ENCODE assay signal across 8 mouse cellular contexts in genomic region chr1:43694851-43695545, GRCm38 (mm10). TPM values are rescaled to one million over a fixed set of nuclear protein-coding genes. Genes with fewer than 3 reads are reported as not detected.
A peak's percentile ranks its signal among the peaks of the same experiment; 100 is the strongest.
DNase-seq lines count a peak whose midpoint lies in the region; ATAC-seq and TF ChIP-seq lines count a peak whose summit lies in the region.

No protein-coding gene starts in this region.

- no peak overlapping the region for H3K27ac ChIP-seq in cerebellum, adult 2 months (ENCODE audit: insufficient read depth, low read length)
- H3K27ac ChIP-seq in hindbrain, embryonic 13.5 days = peak overlapping the region; percentile 79
- H3K27ac ChIP-seq in stomach, postnatal 0 days (replicated peaks) = 0 out of 2 replicates have a peak overlapping the region, but pooled peaks have one; percentile 14

- peak; percentile 60 for DNase-seq in NIH3T3 (ENCODE audit: low read depth)
- peak; percentile 87 to 89 for DNase-seq in cerebellum, adult 2 months
- DNase-seq in gastrocnemius, adult 18-20 months (ENCODE audit: low spot score) = peak; percentile 87
- DNase-seq in layer of hippocampus, postnatal 14 days (ENCODE audit: low spot score in 2 of 2) = peak; percentile 84 to 95
- DNase-seq in lung, postnatal 4 days = peak; percentile 69 to 88
- DNase-seq in stomach, postnatal 0 days (ENCODE audit: low spot score) = peak; percentile 45

- no peak for TF ChIP-seq EP300 in stomach, postnatal 0 days (optimal IDR thresholded peaks at IDR 0.05)

- no peaks in the 10 kb centered on the region for H3K9me3 ChIP-seq in hindbrain, embryonic 13.5 days
- no peaks in the 10 kb centered on the region for H3K9me3 ChIP-seq in stomach, postnatal 0 days (ENCODE audit: control insufficient read depth, low read length)

- no peaks in the 10 kb centered on the region for H3K27me3 ChIP-seq in cerebellum, adult 2 months (ENCODE audit: control insufficient read depth, insufficient read depth, low read length)
- no peaks in the 10 kb centered on the region for H3K27me3 ChIP-seq in hindbrain, embryonic 13.5 days
- H3K27me3 ChIP-seq in stomach, postnatal 0 days (ENCODE audit: control insufficient read depth, insufficient read depth, low read length) = no peaks in the 10 kb centered on the region

- TF ChIP-seq POLR2A in cerebellum, adult 2 months (IDR thresholded peaks at IDR 0.05; ENCODE audit: borderline replicate concordance, insufficient read depth, low read length) = no peak

- peak; percentile 90 for ATAC-seq in hindbrain, embryonic 13.5 days (ENCODE audit: low FRiP score)
- peak; percentile 47; the same call in 1 of the 2 replicates for ATAC-seq in stomach, postnatal 0 days (ENCODE audit: low FRiP score, low TSS enrichment)
- ATAC-seq in monocyte, adult 5-6 weeks (replicated peaks; ENCODE audit: insufficient number of reproducible peaks, low FRiP score, low TSS enrichment, poor library complexity, severe bottlenecking) = no peak

- H3K4me1 ChIP-seq in cerebellum, adult 2 months (ENCODE audit: control insufficient read depth, insufficient read depth, low read length) = peaks cover 5% of the 10 kb centered on the region
- H3K4me1 ChIP-seq in hindbrain, embryonic 13.5 days (replicated peaks) = peaks cover 24% of the 10 kb centered on the region
- 0 out of 2 replicates have a peak, but pooled peaks cover 3% of the 10 kb centered on the region for H3K4me1 ChIP-seq in stomach, postnatal 0 days (replicated peaks; ENCODE audit: control insufficient read depth, insufficient read depth)

- no peaks in the 10 kb centered on the region for H3K36me3 ChIP-seq in hindbrain, embryonic 13.5 days
- no peaks in the 10 kb centered on the region for H3K36me3 ChIP-seq in stomach, postnatal 0 days (ENCODE audit: control insufficient read depth, insufficient read depth, low read length)

- 0% methylated on average over 6 of the region's 6 CpGs for WGBS in cerebellum, adult 2 months
- 31% methylated on average over 6 of the region's 6 CpGs for WGBS in hindbrain, embryonic 13.5 days
- 24% methylated on average over 6 of the region's 6 CpGs for WGBS in stomach, postnatal 0 days

- H3K4me2 ChIP-seq in hindbrain, embryonic 13.5 days = no peak overlapping the region
- H3K4me2 ChIP-seq in stomach, postnatal 0 days (replicated peaks; ENCODE audit: low read depth) = no peak overlapping the region

- no peak for TF ChIP-seq CTCF in cerebellum, adult 2 months (IDR thresholded peaks at IDR 0.05; ENCODE audit: borderline replicate concordance, insufficient read depth, low read depth, low read length)
- no peak for TF ChIP-seq CTCF in stomach, postnatal 0 days (IDR thresholded peaks at IDR 0.05; ENCODE audit: low read depth)

- no peak overlapping the region for H3K4me3 ChIP-seq in cerebellum, adult 2 months (replicated peaks; ENCODE audit: insufficient read depth, low read depth, low read length)
- H3K4me3 ChIP-seq in hindbrain, embryonic 13.5 days = no peak overlapping the region
- H3K4me3 ChIP-seq in stomach, postnatal 0 days (ENCODE audit: low read depth, low read length) = no peak overlapping the region

- H3K9ac ChIP-seq in hindbrain, embryonic 13.5 days = no peak overlapping the region
- H3K9ac ChIP-seq in stomach, postnatal 0 days (ENCODE audit: low read length) = no peak overlapping the region

RNA-seq across cellular contexts. Expression of gene 1500015O10Rik, which starts 35.4 kb away (rescaled TPM):
- 12.9 and 29.5 TPM in 2 replicates for polyA plus RNA-seq in cerebellum, adult 2 months (2012; rRNA removed)
- 1 to 10 TPM; 1.5 to 4.0 TPM for total RNA-seq in gastrocnemius, adult 18-20 months (2021)
- polyA plus RNA-seq in hindbrain, embryonic 13.5 days (2015; fragmentation: Nextera tagmentation; extraction: Ambion mirVana) = 25.1 and 36.5 TPM in 2 replicates
- total RNA-seq in layer of hippocampus, postnatal 14 days (2021) = 10 to 100 TPM in 1 of 2 experiments, 1 to 10 TPM in 1; 4.0 to 49.2 TPM
- polyA plus RNA-seq in stomach, postnatal 0 days (2015; fragmentation: Nextera tagmentation; extraction: Ambion mirVana) = 15.5 and 16.6 TPM in 2 replicates
- not detected in 3 replicates for total RNA-seq in monocyte, adult 5-6 weeks (2017)
